Mouse (Mus musculus) intestine, embryonic 16.5 days (tissue): ENCODE results near the gene Prss57. TPM values are rescaled to one million over a fixed set of nuclear protein-coding genes. Genes with fewer than 3 reads are reported as not detected.

ENCODE experiments used
- ATAC-seq: fragments of 200-750 bp; cut with Nextera tagmentation; 2 replicates; pipeline ENCODE4 v1.8.0; 2017; ENCODE audit warnings: moderate TSS enrichment, moderate library complexity
- H3K27ac ChIP-seq: fragments of 300-500 bp; sonication (generic); 2 replicates; pipeline ENCODE4 v1.5.1; 2014; ENCODE audit warnings: mild to moderate bottlenecking, low read length
- H3K27me3 ChIP-seq: fragments of 300-500 bp; sonication (generic); replicated peaks from 2 replicates; pipeline ENCODE4 v1.6.1; 2014; ENCODE audit warnings: low read length, control low read depth, mixed read lengths; ENCODE audit not compliant: control insufficient read depth, insufficient read depth
- H3K36me3 ChIP-seq: fragments of 300-500 bp; sonication (generic); 2 replicates; pipeline ENCODE4 v1.6.1; 2014; ENCODE audit warnings: low read length, control low read depth; ENCODE audit not compliant: control insufficient read depth, insufficient read depth
- H3K4me1 ChIP-seq: fragments of 300-500 bp; sonication (generic); 2 replicates; pipeline ENCODE4 v1.6.1; 2014; ENCODE audit warnings: low read length, control low read depth, mixed read lengths; ENCODE audit not compliant: control insufficient read depth, insufficient read depth
- H3K4me2 ChIP-seq: fragments of 300-500 bp; sonication (generic); 2 replicates; pipeline ENCODE4 v1.6.1; 2014; ENCODE audit warnings: low read depth, low read length, control low read depth
- H3K4me3 ChIP-seq: fragments of 300-500 bp; sonication (generic); 2 replicates; pipeline ENCODE4 v1.5.1; 2014; ENCODE audit warnings: mild to moderate bottlenecking, low read length
- H3K9ac ChIP-seq: fragments of 300-500 bp; sonication (generic); 2 replicates; pipeline ENCODE4 v1.6.1; 2014; ENCODE audit warnings: low read depth, low read length
- H3K9me3 ChIP-seq: fragments of 300-500 bp; sonication (generic); 2 replicates; pipeline ENCODE4 v1.6.1; 2016; ENCODE audit warnings: low read length, control low read depth; ENCODE audit not compliant: control insufficient read depth
- WGBS: fragments of 180-500 bp; shearing (Covaris S2); extraction: QIAGEN DNeasy Blood & Tissue Kit; methylation state at CpG from one replicate; pipeline ENCODE4 v1.1.7; 2014; 5-methylcytosine and 5-hydroxymethylcytosine counted together
- polyA plus RNA-seq: library from polyadenylated mRNA; unstranded; fragments of >200 nt; fragmentation: Nextera tagmentation; extraction: Ambion mirVana; gene quantifications from 2 replicates; pipeline ENCODE4 v1.2.1, GENCODE M21; 2015

Prss57 gene
- polyA plus RNA-seq, 1 experiment from 2014 or later = 0.11 TPM

DNA sequence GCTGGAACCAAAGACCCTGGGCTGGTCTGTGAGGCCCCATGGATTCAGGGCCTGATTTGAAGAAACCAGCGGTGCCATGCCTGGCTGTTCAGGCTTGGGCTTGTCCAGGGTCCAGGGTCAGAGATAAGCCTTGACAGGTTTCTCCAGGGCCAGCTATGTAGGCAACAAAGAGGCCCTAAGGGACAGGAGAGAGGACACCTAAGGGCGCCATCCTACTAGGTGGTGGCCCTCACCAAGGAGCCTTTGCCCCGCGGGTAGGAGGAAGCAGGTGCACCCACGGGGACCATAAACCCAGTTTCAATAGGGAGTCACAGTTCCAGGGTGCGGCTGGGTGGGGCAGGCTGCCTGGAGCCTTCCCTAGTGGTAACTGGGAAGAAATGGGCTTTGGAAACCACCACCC is 32.2 kb upstream of the Prss57 start:
- H3K4me2 ChIP-seq = peak overlapping the region; percentile 39
- no peaks in the 10 kb centered on the region for H3K27me3 ChIP-seq
- peak overlapping the region; percentile 46 for H3K4me3 ChIP-seq
- peak overlapping the region; percentile 98 for H3K27ac ChIP-seq
- 51% methylated on average over 6 of the region's 6 CpGs for WGBS
- no peaks in the 10 kb centered on the region for H3K9me3 ChIP-seq
- H3K4me1 ChIP-seq = peaks cover 24% of the 10 kb centered on the region
- H3K36me3 ChIP-seq = no peaks in the 10 kb centered on the region
- peak overlapping the region; percentile 72 for H3K9ac ChIP-seq
- peak; percentile 73 for ATAC-seq

DNA sequence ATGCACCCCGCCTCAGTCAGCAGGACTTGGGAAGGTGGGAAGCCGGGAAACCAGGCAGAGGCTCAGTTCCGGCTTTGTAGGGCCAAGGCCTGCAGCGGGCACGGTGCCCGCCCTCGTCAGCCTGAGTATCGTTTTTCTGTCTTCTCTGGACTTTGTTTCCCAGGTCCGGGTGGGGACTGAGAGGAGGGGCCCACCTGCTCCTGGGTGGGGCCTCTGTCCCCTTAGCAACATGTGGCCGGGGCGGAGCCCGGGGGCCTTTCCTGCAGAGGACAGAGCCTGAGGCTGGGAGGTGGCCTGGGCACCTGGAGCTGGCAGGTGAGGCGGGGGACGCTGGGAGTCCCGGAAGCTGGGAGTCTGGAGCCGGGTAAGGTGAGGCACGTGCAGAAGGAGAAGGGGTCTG is 31.6 kb upstream of the Prss57 start:
- 27% methylated on average over 17 of the region's 17 CpGs for WGBS
- peak overlapping the region; percentile 51 for H3K4me2 ChIP-seq
- peak overlapping the region; percentile 46 for H3K4me3 ChIP-seq
- no peaks in the 10 kb centered on the region for H3K27me3 ChIP-seq
- peak overlapping the region; percentile 72 for H3K9ac ChIP-seq
- peaks cover 28% of the 10 kb centered on the region for H3K4me1 ChIP-seq
- ATAC-seq = peak; percentile 82
- no peaks in the 10 kb centered on the region for H3K9me3 ChIP-seq
- H3K27ac ChIP-seq = peak overlapping the region; percentile 98
- H3K36me3 ChIP-seq = no peaks in the 10 kb centered on the region

DNA sequence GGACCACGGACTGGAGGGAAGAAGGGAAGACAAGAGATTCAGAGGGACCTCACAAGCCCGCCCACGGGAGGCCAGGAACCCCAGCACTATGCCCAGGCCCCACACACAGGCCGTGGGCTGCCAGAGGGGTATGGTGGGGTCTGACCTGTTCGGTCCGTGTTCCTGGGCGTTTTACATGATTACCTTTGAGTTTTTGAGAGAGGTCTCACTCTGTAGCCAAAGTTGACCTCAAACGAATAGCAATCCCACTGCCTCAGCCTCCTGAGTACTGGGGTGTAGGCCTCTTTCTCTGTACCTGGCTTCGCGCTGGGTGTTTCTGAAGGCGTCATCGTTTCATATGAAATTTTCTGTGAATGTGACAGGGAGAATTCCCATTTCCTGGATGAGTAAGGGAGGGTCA is 31.0 kb upstream of the Prss57 start:
- peak overlapping the region; percentile 72 for H3K9ac ChIP-seq
- WGBS = 73% methylated on average over 12 of the region's 12 CpGs

DNA sequence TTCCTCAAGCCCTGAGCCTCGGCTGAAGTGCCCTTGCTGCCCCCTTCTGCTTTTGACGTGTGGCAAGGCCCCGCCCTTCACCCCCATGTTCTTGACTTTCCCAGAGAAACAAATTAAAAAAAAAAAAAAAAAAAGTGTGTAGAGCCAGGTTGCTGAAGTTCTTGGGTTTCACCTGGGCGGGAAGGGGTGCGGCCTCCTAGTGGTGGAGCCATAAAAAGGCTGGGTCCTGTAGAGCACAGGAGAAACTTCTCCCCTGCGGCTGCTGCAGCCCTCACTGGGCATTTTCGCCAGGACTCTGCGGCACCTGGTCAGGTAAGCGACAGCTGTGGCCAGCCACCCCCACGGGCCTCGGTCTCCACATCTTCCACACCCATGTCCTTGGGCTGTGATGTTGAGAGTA is 30.0 kb upstream of the Prss57 start, which contains the start of gene Misp:
TSS of gene Misp (plus strand) at position 208 of the 400 bp plus-strand sequence.
- H3K4me1 ChIP-seq = peaks cover 28% of the 10 kb centered on the region
- H3K9me3 ChIP-seq = no peaks in the 10 kb centered on the region
- H3K36me3 ChIP-seq = no peaks in the 10 kb centered on the region
- peak within 1 kb of the TSS; percentile 92 for H3K27ac ChIP-seq
- ATAC-seq = no peak; the same call in 1 of the 2 replicates
- peak within 1 kb of the TSS; percentile 46 for H3K4me3 ChIP-seq
- 52% methylated on average over 11 of the region's 11 CpGs for WGBS
- no peaks in the 10 kb centered on the region for H3K27me3 ChIP-seq
- H3K4me2 ChIP-seq = peak within 1 kb of the TSS; percentile 51
- peak within 1 kb of the TSS; percentile 72 for H3K9ac ChIP-seq

More for the DNA sequence above, 31.0 kb upstream of the Prss57 start:
- Histone ChIP-seq H3K27me3 (no peaks in the 10 kb centered on the region), H3K4me2 (peak overlapping the region; percentile 51), H3K27ac (peak overlapping the region; percentile 92), H3K4me1 (peaks cover 28% of the 10 kb centered on the region), H3K36me3 (no peaks in the 10 kb centered on the region), H3K9me3 (no peaks in the 10 kb centered on the region), H3K4me3 (peak overlapping the region; percentile 46)
- no peak for ATAC-seq

DNA sequence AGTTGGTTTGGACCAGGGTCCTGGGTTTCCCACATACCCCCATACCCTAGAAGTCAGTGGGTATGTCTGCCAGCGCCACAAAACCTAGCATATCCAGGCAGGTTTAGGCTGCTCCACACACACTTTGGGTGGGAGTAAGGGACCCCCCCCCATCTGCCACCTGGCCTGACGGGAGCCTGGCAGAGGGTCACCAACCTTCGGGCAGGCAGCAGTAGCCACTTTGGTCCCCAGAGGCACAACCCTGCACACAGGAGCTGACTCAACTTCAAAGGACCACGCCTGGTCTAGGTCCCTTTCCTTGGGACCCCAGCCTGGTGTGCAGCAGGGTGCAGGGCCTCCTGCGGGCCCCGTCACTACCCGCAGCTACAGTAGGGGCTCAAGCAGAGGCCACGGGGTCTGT is 29.5 kb upstream of the Prss57 start:
- no peaks in the 10 kb centered on the region for H3K36me3 ChIP-seq
- H3K4me3 ChIP-seq = peak overlapping the region; percentile 46; the same call in 1 of the 2 replicates
- ATAC-seq = no peak
- H3K4me1 ChIP-seq = peaks cover 31% of the 10 kb centered on the region
- H3K27ac ChIP-seq = peak overlapping the region; percentile 92
- H3K9ac ChIP-seq = peak overlapping the region; percentile 57
- no peaks in the 10 kb centered on the region for H3K27me3 ChIP-seq
- WGBS = 63% methylated on average over 8 of the region's 8 CpGs
- H3K9me3 ChIP-seq = no peaks in the 10 kb centered on the region
- H3K4me2 ChIP-seq = peak overlapping the region; percentile 51

DNA sequence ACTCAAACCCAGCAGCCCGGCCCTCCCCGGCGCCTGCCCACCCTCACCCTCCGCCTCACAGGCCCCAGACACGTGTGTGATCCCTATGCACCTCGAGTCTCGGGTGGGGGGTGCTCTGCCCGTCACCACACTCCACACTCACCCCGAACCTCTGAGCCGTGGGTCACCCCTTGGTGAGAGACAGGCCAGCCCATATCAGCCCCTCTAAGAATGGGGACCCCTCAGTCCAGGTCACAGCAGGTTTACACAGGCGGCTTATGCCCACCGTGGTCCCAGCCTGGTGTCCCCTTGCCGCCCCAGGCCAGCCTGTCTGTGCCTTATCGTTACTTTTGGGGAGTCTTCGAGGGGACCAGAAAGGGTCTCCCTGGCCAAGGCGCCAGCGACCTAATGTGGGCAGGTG is 28.8 kb upstream of the Prss57 start:
- no peak for ATAC-seq

DNA sequence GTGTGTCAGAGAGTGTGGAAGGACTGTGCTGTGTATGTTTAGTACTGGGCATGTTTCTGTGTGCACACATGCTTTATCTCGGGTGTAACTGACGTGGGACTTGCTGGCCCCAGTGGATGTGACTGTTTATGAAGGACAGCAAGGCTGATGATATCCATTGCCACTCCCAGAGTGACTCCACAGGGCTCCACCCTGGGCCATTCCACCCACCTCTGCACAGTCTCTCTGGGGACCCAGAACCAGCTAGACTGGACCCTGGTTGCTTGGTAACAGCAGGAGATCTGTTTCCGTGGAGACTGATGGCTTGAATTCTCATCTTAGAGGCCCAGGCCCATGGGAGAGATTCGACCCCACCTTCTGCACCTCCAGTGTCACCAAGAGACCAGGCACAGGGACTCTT is 27.5 kb upstream of the Prss57 start:
- no peaks in the 10 kb centered on the region for H3K27me3 ChIP-seq
- WGBS = 50% methylated on average over 4 of the region's 4 CpGs
- ATAC-seq = no peak
- no peak overlapping the region for H3K4me2 ChIP-seq
- H3K27ac ChIP-seq = 0 out of 2 replicates have a peak overlapping the region, but pooled peaks have one; percentile 11
- H3K36me3 ChIP-seq = no peaks in the 10 kb centered on the region
- no peak overlapping the region for H3K4me3 ChIP-seq
- H3K9me3 ChIP-seq = no peaks in the 10 kb centered on the region
- H3K9ac ChIP-seq = no peak overlapping the region
- peaks cover 36% of the 10 kb centered on the region for H3K4me1 ChIP-seq

More for the DNA sequence above, 28.8 kb upstream of the Prss57 start:
- H3K9me3 ChIP-seq = no peaks in the 10 kb centered on the region
- peaks cover 34% of the 10 kb centered on the region for H3K4me1 ChIP-seq
- no peak overlapping the region for H3K4me2 ChIP-seq
- 92% methylated on average over 16 of the region's 17 CpGs for WGBS
- H3K9ac ChIP-seq = no peak overlapping the region
- no peak overlapping the region for H3K27ac ChIP-seq
- H3K36me3 ChIP-seq = no peaks in the 10 kb centered on the region
- H3K27me3 ChIP-seq = no peaks in the 10 kb centered on the region
- H3K4me3 ChIP-seq = no peak overlapping the region

DNA sequence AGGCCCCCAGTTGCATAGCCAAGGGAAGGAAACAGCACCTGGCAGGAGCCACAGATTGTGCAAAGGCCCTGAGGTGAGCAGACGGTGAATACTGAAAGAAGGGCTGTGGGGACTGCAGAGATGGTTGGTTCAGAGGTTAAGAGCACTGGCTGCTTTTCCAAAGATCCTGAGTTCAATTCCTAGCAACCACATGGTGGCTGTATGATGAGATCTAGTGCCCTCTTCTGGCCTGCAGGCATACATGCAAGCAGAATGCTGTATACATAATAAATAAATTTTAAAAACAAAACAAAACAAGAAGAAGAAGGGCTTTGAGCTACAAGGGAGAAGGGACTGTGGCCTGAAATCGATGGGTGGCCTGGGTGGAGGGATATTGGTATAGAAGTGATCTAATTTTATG is 26.4 kb upstream of the Prss57 start:
- no peak overlapping the region for H3K4me2 ChIP-seq
- ATAC-seq = no peak

DNA sequence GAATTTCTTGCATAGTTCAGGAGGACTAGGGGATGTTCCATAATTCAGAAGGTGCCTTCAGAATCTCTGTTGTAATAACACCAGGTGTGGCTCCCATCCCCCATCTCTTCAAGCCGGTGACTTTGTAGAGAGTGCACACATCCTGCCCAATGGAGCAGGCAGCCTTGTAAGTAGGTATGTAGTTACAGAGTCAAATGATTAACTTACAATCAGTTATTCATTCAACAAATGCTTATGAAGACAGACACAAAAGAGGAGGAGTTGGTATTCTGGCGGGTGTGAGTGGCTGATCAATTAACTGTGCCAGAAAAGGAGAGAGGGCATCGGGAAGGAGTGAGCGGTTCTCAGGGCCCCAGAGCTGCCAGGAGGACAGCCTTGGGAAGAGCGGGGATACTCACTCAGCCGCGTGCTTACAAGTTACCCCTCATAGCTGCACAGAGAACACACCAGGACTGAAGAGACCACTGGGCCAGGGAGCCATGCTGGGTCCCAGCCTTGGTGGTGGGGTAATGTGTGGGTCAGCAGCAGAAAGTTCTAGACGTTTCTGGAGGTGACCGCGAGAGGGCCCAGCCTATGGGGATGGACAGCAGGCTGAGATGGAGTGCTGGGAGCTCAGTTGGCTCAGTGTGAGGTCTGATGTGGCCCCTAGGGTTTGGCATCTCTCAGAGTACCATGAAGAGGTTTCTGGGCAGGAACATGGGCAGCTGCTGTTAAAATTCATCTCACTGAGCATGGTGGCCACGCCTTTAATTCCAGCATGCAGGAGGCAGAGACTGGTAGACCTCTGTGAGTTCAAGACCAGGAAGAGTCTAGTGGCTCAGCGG is 25.1 kb upstream of the Prss57 start:
- Histone ChIP-seq H3K27me3 (no peaks in the 10 kb centered on the region), H3K4me2 (no peak overlapping the region)

More for the DNA sequence above, 26.4 kb upstream of the Prss57 start:
- WGBS = 80% methylated on average over 2 of the region's 2 CpGs
- Histone ChIP-seq H3K36me3 (no peaks in the 10 kb centered on the region), H3K4me1 (peaks cover 36% of the 10 kb centered on the region), H3K9me3 (no peaks in the 10 kb centered on the region), H3K9ac (no peak overlapping the region), H3K27me3 (no peaks in the 10 kb centered on the region), H3K27ac (no peak overlapping the region), H3K4me3 (no peak overlapping the region)

More for the DNA sequence above, 25.1 kb upstream of the Prss57 start:
- peak overlapping the region; percentile 6; the same call in 1 of the 2 replicates for H3K27ac ChIP-seq
- H3K36me3 ChIP-seq = 0 out of 2 replicates have a peak, but pooled peaks cover under 1% of the 10 kb centered on the region
- H3K9me3 ChIP-seq = no peaks in the 10 kb centered on the region
- no peak overlapping the region for H3K4me3 ChIP-seq
- H3K4me1 ChIP-seq = peaks cover 36% of the 10 kb centered on the region
- H3K9ac ChIP-seq = no peak overlapping the region
- 79% methylated on average over 12 of the region's 12 CpGs for WGBS
- peak; percentile 14; the same call in 1 of the 2 replicates for ATAC-seq
